Mouse (Mus musculus) cerebellum, adult 2 months (tissue): ENCODE data around the gene Ntrk2.

Experiments
- CTCF ChIP-seq: fragments of 200-500 bp; IDR thresholded peaks from 2 replicates; pipeline ENCODE4 v1.5.1; 2011; ENCODE audit warnings: low read depth, mild to moderate bottlenecking, control low read depth, low read length, moderate library complexity, borderline replicate concordance; ENCODE audit not compliant: insufficient read depth
- POLR2A ChIP-seq: fragments of 200-500 bp; IDR thresholded peaks from 2 replicates; pipeline ENCODE4 v1.6.1; 2011; ENCODE audit warnings: low read length, control low read depth, borderline replicate concordance; ENCODE audit not compliant: insufficient read depth

DNA sequence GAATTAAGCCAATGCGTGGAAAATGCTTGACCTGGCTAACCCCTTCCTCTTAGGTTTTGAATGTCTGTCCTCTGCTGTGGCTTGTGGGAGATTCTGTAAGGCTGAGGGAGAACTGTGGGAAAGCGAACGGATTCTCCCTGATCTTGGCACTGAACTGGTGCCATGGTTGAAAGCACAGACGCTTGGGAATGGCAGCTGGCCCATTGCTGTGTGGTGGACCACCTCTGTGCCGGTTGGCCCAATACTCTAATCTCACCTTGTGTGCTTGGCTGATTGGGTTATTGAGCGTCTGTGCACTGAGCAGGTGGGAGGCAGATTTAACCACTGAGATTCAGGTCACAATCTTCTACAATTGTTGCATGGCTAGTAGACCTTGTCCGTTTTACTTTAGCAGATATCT is 18.4 kb downstream of the Ntrk2 start:
- TF ChIP-seq CTCF, result no peak
- TF ChIP-seq POLR2A, result no peak
